Mouse (Mus musculus) megakaryocyte, embryonic 14.5 days (primary cell): ENCODE data around the gene Ppid.

Experiments used
- FLI1 ChIP-seq: IDR thresholded peaks from 2 replicates; pipeline ENCODE4 v1.6.1; 2012; ENCODE audit warnings: low read length, inconsistent platforms, mixed read lengths
- GATA1 ChIP-seq: IDR thresholded peaks from 3 replicates; pipeline ENCODE4 v1.6.1; 2012; ENCODE audit warnings: mixed read lengths, low read length, inconsistent platforms, borderline replicate concordance

GRCm38 (mm10) chr3:79652129-79652528, 61.0 kb downstream of the Ppid start:
- TF ChIP-seq GATA1 (no peak), FLI1 (no peak)
